Mouse (Mus musculus) frontal cortex, adult (tissue): ENCODE measurements around the gene Ilvbl.
"Not testable (repeated sequence)": the region's sequence is repeated elsewhere in the genome, so short reads cannot be mapped to it uniquely, and the experiment has no call there.

ENCODE experiments used
- ATAC-seq: cut with Nextera tagmentation; 2 replicates; pipeline ENCODE4 v1.9.2; 2017; ENCODE audit warnings: mild to moderate bottlenecking, moderate library complexity, mixed read lengths; ENCODE audit not compliant: low TSS enrichment

Ilvbl gene

GRCm38 (mm10) chr10:78574250-78575104, at the start of gene Ilvbl:
Gene Ilvbl (plus strand): TSS chr10:78574346.
- ATAC-seq: peak; percentile 80

- ATAC-seq: not testable (repeated sequence)
These were observed 49.1 kb upstream of the Ilvbl start for GRCm38 (mm10) chr10:78525071-78525470.

GRCm38 (mm10) chr10:78525511-78525910, 48.6 kb upstream of the Ilvbl start:
- no peak for ATAC-seq

GRCm38 (mm10) chr10:78540943-78541342, 33.2 kb upstream of the Ilvbl start:
- peak; percentile 50; the same call in 1 of the 2 replicates for ATAC-seq

- no peak for ATAC-seq
These were observed 9.1 kb upstream of the Ilvbl start for GRCm38 (mm10) chr10:78565070-78565469.

- no peak for ATAC-seq
These were observed 5.0 kb upstream of the Ilvbl start for GRCm38 (mm10) chr10:78569191-78569590.

GRCm38 (mm10) chr10:78569686-78570085, 4.5 kb upstream of the Ilvbl start:
- no peak for ATAC-seq

GRCm38 (mm10) chr10:78570416-78570815, 3.7 kb upstream of the Ilvbl start:
- ATAC-seq: no peak

GRCm38 (mm10) chr10:78570897-78571296, 3.2 kb upstream of the Ilvbl start:
- no peak for ATAC-seq

GRCm38 (mm10) chr10:78573226-78573625, 920 bp upstream of the Ilvbl start:
- ATAC-seq: peak; percentile 42

- ATAC-seq: no peak; the same call in 1 of the 2 replicates
These were observed 1.0 kb downstream of the Ilvbl start for GRCm38 (mm10) chr10:78575105-78575632.

- no peak for ATAC-seq
These were observed 1.5 kb downstream of the Ilvbl start for GRCm38 (mm10) chr10:78575690-78576089.

- ATAC-seq: no peak
These were observed 2.5 kb downstream of the Ilvbl start for GRCm38 (mm10) chr10:78576435-78577184.

- ATAC-seq: no peak
These were observed 4.1 kb downstream of the Ilvbl start for GRCm38 (mm10) chr10:78578204-78578603.

- ATAC-seq: no peak
These were observed 7.0 kb downstream of the Ilvbl start for GRCm38 (mm10) chr10:78581121-78581520.

GRCm38 (mm10) chr10:78583347-78583746, 9.2 kb downstream of the Ilvbl start:
- no peak for ATAC-seq

GRCm38 (mm10) chr10:78583939-78584338, 9.8 kb downstream of the Ilvbl start:
- no peak for ATAC-seq

- ATAC-seq: no peak
These were observed 10.8 kb downstream of the Ilvbl start for GRCm38 (mm10) chr10:78584996-78585395.

GRCm38 (mm10) chr10:78585606-78586005, 11.5 kb downstream of the Ilvbl start:
- no peak for ATAC-seq

- no peak for ATAC-seq
These were observed 11.9 kb downstream of the Ilvbl start for GRCm38 (mm10) chr10:78586026-78586425.

- ATAC-seq: no peak
These were observed 15.1 kb downstream of the Ilvbl start for GRCm38 (mm10) chr10:78589291-78589690.

GRCm38 (mm10) chr10:78589901-78590300, 15.8 kb downstream of the Ilvbl start:
- ATAC-seq: no peak

GRCm38 (mm10) chr10:78590744-78591143, 16.6 kb downstream of the Ilvbl start:
- ATAC-seq: no peak
